Mouse (Mus musculus): ENCODE results near the gene C130079G13Rik. TPM values are rescaled to one million over a fixed set of nuclear protein-coding genes. Genes with fewer than 3 reads are reported as not detected.
"Not testable (repeated sequence)": the region's sequence is repeated elsewhere in the genome, so short reads cannot be mapped to it uniquely, and the experiment has no call there.

C130079G13Rik gene
- not detected in 2 replicates for polyA plus RNA-seq (2016; fragmentation: Nextera tagmentation; extraction: Ambion mirVana)

- Histone ChIP-seq H3K27ac (no peak within 1 kb of the TSS), H3K36me3 (no peaks in the 10 kb centered on the region), H3K9me3 (no peaks in the 10 kb centered on the region), H3K4me3 (no peak within 1 kb of the TSS), H3K4me1 (no peaks in the 10 kb centered on the region), H3K27me3 (ENCODE audit: insufficient read depth, poor library complexity, severe bottlenecking) (no peaks in the 10 kb centered on the region)
- 81% methylated on average over 2 of the region's 2 CpGs for WGBS
- DNase-seq (ENCODE audit: low spot score) = no peak
Observed at GRCm38 (mm10) chr3:59924914-59925313, at the start of gene C130079G13Rik. C130079G13Rik (plus strand) TSS chr3:59925214.

DNA sequence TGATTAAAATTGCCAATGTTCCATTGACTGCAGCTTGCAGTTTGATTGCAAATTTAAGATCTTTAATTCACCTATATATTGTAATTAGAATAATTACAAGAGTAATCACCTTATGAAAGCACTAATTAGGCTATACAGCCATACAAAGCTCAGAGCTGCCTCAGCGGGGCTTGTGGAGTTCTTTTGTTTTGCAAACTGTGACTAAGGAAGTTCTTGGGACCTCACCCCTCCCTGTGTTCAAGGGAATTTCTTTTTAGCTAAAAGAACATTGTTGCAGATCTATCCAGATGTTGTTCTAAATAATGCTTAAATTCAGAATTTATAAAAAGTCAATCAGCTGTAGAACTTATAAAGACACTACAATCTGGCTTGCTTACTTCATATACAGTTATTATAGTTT lies 47.4 kb upstream of the C130079G13Rik start:
- DNase-seq (ENCODE audit: low spot score); H3K27ac ChIP-seq; H3K9me3 ChIP-seq; H3K4me1 ChIP-seq; H3K4me3 ChIP-seq; H3K36me3 ChIP-seq; H3K27me3 ChIP-seq (ENCODE audit: insufficient read depth, poor library complexity, severe bottlenecking): not testable (repeated sequence)
- 62% methylated on average over 1 of the region's 1 CpGs for WGBS

- H3K9me3 ChIP-seq; H3K36me3 ChIP-seq; H3K27ac ChIP-seq; H3K4me3 ChIP-seq; DNase-seq (ENCODE audit: low spot score); H3K27me3 ChIP-seq (ENCODE audit: insufficient read depth, poor library complexity, severe bottlenecking); H3K4me1 ChIP-seq: not testable (repeated sequence)
- 73% methylated on average over 7 of the region's 7 CpGs for WGBS
Observed at GRCm38 (mm10) chr3:59879801-59880554, 45.0 kb upstream of the C130079G13Rik start.

DNA sequence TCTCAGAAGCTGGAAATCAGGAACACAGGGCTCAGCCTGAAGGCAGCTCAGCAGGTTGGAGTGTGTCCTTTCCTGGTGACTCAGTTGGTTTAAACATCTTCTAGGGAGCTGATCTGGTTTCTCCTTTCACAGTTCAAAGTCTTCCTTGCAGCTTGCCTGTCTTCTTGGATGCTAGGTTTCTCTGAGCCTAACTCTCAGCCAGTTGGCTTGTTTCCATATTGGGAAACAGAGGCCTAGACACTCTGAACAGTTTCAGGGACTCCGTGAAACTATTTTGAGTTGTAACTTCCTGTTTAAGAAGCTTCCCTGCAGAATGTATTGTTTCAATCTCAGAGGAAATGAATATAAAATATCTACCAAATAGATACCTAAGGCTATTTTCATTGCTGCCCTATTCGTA lies 31.7 kb upstream of the C130079G13Rik start:
- no peaks in the 10 kb centered on the region for H3K27me3 ChIP-seq (ENCODE audit: insufficient read depth, poor library complexity, severe bottlenecking)
- no peaks in the 10 kb centered on the region for H3K4me1 ChIP-seq
- DNase-seq (ENCODE audit: low spot score) = no peak
- H3K27ac ChIP-seq = no peak overlapping the region
- H3K4me3 ChIP-seq = no peak overlapping the region
- H3K36me3 ChIP-seq = no peaks in the 10 kb centered on the region
- 75% methylated on average over 2 of the region's 2 CpGs for WGBS
- H3K9me3 ChIP-seq = no peaks in the 10 kb centered on the region

DNA sequence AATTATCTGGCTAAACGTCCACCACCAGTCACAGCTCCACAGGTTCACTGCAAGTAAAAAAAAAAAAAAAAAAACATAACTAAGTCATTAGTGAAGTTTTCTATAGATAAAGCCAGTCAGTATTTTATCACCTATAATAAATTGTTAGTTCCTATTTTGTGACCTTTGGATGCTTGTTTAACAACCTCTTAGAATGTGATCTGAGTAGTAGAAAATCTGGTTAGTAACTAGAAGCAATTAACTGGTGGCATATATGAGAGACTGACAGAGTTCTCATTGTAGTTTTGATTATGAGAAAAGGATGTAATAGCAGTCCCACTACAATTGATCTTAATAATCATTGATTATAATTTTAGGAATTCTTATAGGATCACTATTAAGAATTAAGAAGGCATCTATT lies 9.6 kb downstream of the C130079G13Rik start:
- 58% methylated on average over 1 of the region's 1 CpGs for WGBS
- no peak overlapping the region for H3K4me3 ChIP-seq
- no peaks in the 10 kb centered on the region for H3K36me3 ChIP-seq
- DNase-seq (ENCODE audit: low spot score) = no peak
- H3K9me3 ChIP-seq = no peaks in the 10 kb centered on the region
- H3K27ac ChIP-seq = no peak overlapping the region
- no peaks in the 10 kb centered on the region for H3K27me3 ChIP-seq (ENCODE audit: insufficient read depth, poor library complexity, severe bottlenecking)
- H3K4me1 ChIP-seq = no peaks in the 10 kb centered on the region

DNA sequence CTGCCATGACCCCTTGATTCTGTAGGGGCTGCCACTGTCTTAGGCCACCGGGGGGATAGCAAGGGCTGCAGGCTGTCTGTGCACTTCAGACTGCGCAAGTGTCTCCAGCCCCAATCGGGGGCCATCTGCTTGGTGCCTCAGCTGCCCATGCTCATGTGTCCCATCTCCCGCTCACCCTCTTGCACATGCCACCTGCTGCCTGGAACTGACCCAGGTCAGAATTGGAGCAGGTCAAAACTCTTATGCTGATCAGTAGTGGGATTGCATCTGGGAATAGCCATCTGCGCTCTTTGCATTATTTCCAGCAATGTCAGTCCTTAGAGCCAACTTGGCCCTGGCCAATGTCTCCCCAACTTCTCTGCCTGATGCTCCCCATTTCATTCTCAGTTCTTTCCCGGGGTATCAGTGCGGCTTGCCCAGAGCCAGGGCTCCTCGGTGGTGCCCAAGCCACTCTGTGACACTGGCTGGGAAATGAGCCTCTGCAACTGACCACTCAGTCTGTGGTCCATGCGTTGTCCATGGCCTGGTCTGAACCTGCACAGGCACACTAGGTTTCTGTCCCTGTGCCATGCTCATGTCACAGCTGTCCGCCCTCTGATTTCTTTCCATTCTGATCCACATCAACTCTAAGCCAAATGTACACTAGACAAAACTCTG lies 22.4 kb downstream of the C130079G13Rik start:
- H3K9me3 ChIP-seq = no peaks in the 10 kb centered on the region
- no peak overlapping the region for H3K4me3 ChIP-seq
- H3K27ac ChIP-seq = no peak overlapping the region
- no peaks in the 10 kb centered on the region for H3K27me3 ChIP-seq (ENCODE audit: insufficient read depth, poor library complexity, severe bottlenecking)
- DNase-seq (ENCODE audit: low spot score) = no peak
- H3K4me1 ChIP-seq = no peaks in the 10 kb centered on the region
- H3K36me3 ChIP-seq = no peaks in the 10 kb centered on the region
- 81% methylated on average over 10 of the region's 10 CpGs for WGBS

GRCm38 (mm10) chr3:59970891-59971290 lies 45.9 kb downstream of the C130079G13Rik start:
- no peak for DNase-seq (ENCODE audit: low spot score)
- WGBS = 87% methylated on average over 5 of the region's 5 CpGs
- H3K27me3 ChIP-seq (ENCODE audit: insufficient read depth, poor library complexity, severe bottlenecking) = no peaks in the 10 kb centered on the region
- no peak overlapping the region for H3K27ac ChIP-seq
- H3K9me3 ChIP-seq = no peaks in the 10 kb centered on the region
- H3K36me3 ChIP-seq = no peaks in the 10 kb centered on the region
- H3K4me3 ChIP-seq = no peak overlapping the region
- H3K4me1 ChIP-seq = no peaks in the 10 kb centered on the region

- H3K27me3 ChIP-seq (ENCODE audit: insufficient read depth, poor library complexity, severe bottlenecking) = no peaks in the 10 kb centered on the region
- H3K4me1 ChIP-seq = no peaks in the 10 kb centered on the region
- no peak overlapping the region for H3K4me3 ChIP-seq
- H3K9me3 ChIP-seq = no peaks in the 10 kb centered on the region
- H3K36me3 ChIP-seq = no peaks in the 10 kb centered on the region
- no peak overlapping the region for H3K27ac ChIP-seq
- no peak for DNase-seq (ENCODE audit: low spot score)
Observed at GRCm38 (mm10) chr3:59974591-59974990, 49.6 kb downstream of the C130079G13Rik start.

Other genes starting within 250 kb of the C130079G13Rik start
- not detected in 2 replicates for gene Gm5538, start 195.4 kb upstream of the C130079G13Rik start, polyA plus RNA-seq (2016; fragmentation: Nextera tagmentation; extraction: Ambion mirVana)
- gene Gm8298, start 64.2 kb upstream of the C130079G13Rik start, polyA plus RNA-seq (2016; fragmentation: Nextera tagmentation; extraction: Ambion mirVana) = not detected in 2 replicates
- gene Aadacl2, start 81.5 kb downstream of the C130079G13Rik start, polyA plus RNA-seq (2016; fragmentation: Nextera tagmentation; extraction: Ambion mirVana) = not detected in 2 replicates
- gene Aadac, start 100.5 kb downstream of the C130079G13Rik start, polyA plus RNA-seq (2016; fragmentation: Nextera tagmentation; extraction: Ambion mirVana) = 3.4 TPM in 1 of 2 replicates, not detected in the other
- gene Sucnr1, start 156.7 kb downstream of the C130079G13Rik start, polyA plus RNA-seq (2016; fragmentation: Nextera tagmentation; extraction: Ambion mirVana) = not detected in 2 replicates